22 mouse cellular contexts compared by ENCODE assay signal in the genomic region with DNA sequence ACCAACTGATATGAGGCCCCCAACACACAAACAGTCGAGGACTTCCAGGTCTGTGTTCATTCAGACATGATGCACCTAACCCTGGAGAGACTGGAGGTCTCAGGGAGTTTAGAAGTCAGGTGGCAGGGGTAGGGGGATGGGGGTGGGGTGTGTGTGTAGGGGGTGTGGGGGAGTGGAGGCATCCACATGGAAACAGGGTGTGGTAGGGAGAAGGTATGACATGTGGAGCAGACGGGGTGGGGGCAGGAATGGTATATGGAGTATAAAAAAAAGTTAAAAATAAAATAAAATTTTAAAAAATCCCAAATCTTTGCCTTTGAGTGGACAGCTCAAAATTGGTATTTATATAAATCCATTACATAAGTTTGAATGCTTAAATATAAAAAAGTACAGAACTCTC.
A peak's percentile ranks its signal among the peaks of the same experiment; 100 is the strongest.
DNase-seq lines count a peak whose midpoint lies in the region; ATAC-seq lines count a peak whose summit lies in the region.
"Had no signal": no experiment of that assay in that cellular context is flagged by ENCODE, and none has a peak within 500 bp of the region (broad histone marks: within the 10 kb centered on the region; RNA-seq: fewer than 3 reads in every experiment).

No protein-coding gene starts in this region.

- no peak overlapping the region for H3K4me2 ChIP-seq in forebrain, embryonic 12.5 days
- no peak overlapping the region for H3K4me2 ChIP-seq in forebrain, embryonic 14.5 days (ENCODE audit: low read length)
- H3K4me2 ChIP-seq in midbrain, embryonic 11.5 days: no peak overlapping the region
- H3K4me2 ChIP-seq in midbrain, embryonic 15.5 days: no peak overlapping the region
- H3K4me2 ChIP-seq in midbrain, embryonic 13.5 days (replicated peaks): no peak overlapping the region
- H3K4me2 ChIP-seq in midbrain, embryonic 16.5 days (ENCODE audit: low read length): no peak overlapping the region
- no peak overlapping the region for H3K4me2 ChIP-seq in neural tube, embryonic 11.5 days (ENCODE audit: low read depth)

- WGBS in forebrain, embryonic 12.5 days: 80% methylated on average over 2 of the region's 2 CpGs
- WGBS in forebrain, embryonic 14.5 days: 82% methylated on average over 2 of the region's 2 CpGs
- 80% methylated on average over 2 of the region's 2 CpGs for WGBS in midbrain, embryonic 11.5 days
- 93% methylated on average over 2 of the region's 2 CpGs for WGBS in midbrain, embryonic 15.5 days
- WGBS in midbrain, embryonic 13.5 days: 74% methylated on average over 2 of the region's 2 CpGs
- 86% methylated on average over 2 of the region's 2 CpGs for WGBS in midbrain, embryonic 16.5 days
- 86% methylated on average over 2 of the region's 2 CpGs for WGBS in neural tube, embryonic 11.5 days

- ATAC-seq in forebrain, embryonic 12.5 days (ENCODE audit: low FRiP score): 0 out of 2 replicates have a peak, but pooled peaks have one; percentile 44
- no peak for ATAC-seq in forebrain, embryonic 14.5 days
- 0 out of 2 replicates have a peak, but pooled peaks have one; percentile 52 for ATAC-seq in midbrain, embryonic 11.5 days (ENCODE audit: low FRiP score)
- ATAC-seq in midbrain, embryonic 15.5 days (replicated peaks): no peak
- 0 out of 2 replicates have a peak, but pooled peaks have one; percentile 50 for ATAC-seq in midbrain, embryonic 13.5 days
- ATAC-seq in midbrain, embryonic 16.5 days: no peak
- peak; percentile 56; the same call in 1 of the 2 replicates for ATAC-seq in neural tube, embryonic 11.5 days (ENCODE audit: insufficient read depth, low FRiP score, low TSS enrichment)
- ATAC-seq: activated CD4-positive, CD25-positive, alpha-beta regulatory T cell, adult 4 months; CD4-positive, CD25-positive, alpha-beta regulatory T cell, adult 4 months; Patski had no signal

- DNase-seq in forebrain, embryonic 14.5 days (ENCODE audit: low spot score): no peak
- no peak for DNase-seq in midbrain, embryonic 11.5 days (ENCODE audit: low spot score, missing footprints)
- no peak for DNase-seq in neural tube, embryonic 11.5 days (ENCODE audit: low spot score)
- DNase-seq in neural tube, embryonic 10.5 days (ENCODE audit: extremely low spot score, low spot score): no peak
- DNase-seq: adrenal gland, adult 2 months; adrenal gland, adult 8-10 months; adrenal gland, postnatal 10 days; adrenal gland, postnatal 14 days; adrenal gland, postnatal 25 days; adrenal gland, postnatal 36 days; B cell, adult 2 months; cerebellum, adult 11 months; cerebellum, adult 11-12 months had no signal

- no peaks in the 10 kb centered on the region for H3K27me3 ChIP-seq in forebrain, embryonic 12.5 days
- H3K27me3 ChIP-seq in forebrain, embryonic 14.5 days (replicated peaks; ENCODE audit: control insufficient read depth, insufficient read depth, low read length): no peaks in the 10 kb centered on the region
- H3K27me3 ChIP-seq in midbrain, embryonic 11.5 days (ENCODE audit: control insufficient read depth, insufficient read depth, low read length): no peaks in the 10 kb centered on the region
- H3K27me3 ChIP-seq in midbrain, embryonic 15.5 days (replicated peaks): no peaks in the 10 kb centered on the region
- H3K27me3 ChIP-seq in midbrain, embryonic 13.5 days: no peaks in the 10 kb centered on the region
- H3K27me3 ChIP-seq in midbrain, embryonic 16.5 days (ENCODE audit: control insufficient read depth, insufficient read depth, low read depth, low read length): no peaks in the 10 kb centered on the region
- no peaks in the 10 kb centered on the region for H3K27me3 ChIP-seq in neural tube, embryonic 11.5 days (ENCODE audit: control insufficient read depth, insufficient read depth, low read length)
- H3K27me3 ChIP-seq: CH12.LX, Patski had no signal

- H3K4me1 ChIP-seq in forebrain, embryonic 12.5 days: no peaks in the 10 kb centered on the region
- no peaks in the 10 kb centered on the region for H3K4me1 ChIP-seq in forebrain, embryonic 14.5 days (ENCODE audit: control insufficient read depth, insufficient read depth, low read length)
- H3K4me1 ChIP-seq in midbrain, embryonic 11.5 days (ENCODE audit: control insufficient read depth, insufficient read depth, low read length): no peaks in the 10 kb centered on the region
- no peaks in the 10 kb centered on the region for H3K4me1 ChIP-seq in midbrain, embryonic 15.5 days
- H3K4me1 ChIP-seq in midbrain, embryonic 13.5 days (replicated peaks): no peaks in the 10 kb centered on the region
- no peaks in the 10 kb centered on the region for H3K4me1 ChIP-seq in midbrain, embryonic 16.5 days (ENCODE audit: control insufficient read depth, insufficient read depth, low read length)
- H3K4me1 ChIP-seq in neural tube, embryonic 11.5 days (ENCODE audit: control insufficient read depth, insufficient read depth, low read length): no peaks in the 10 kb centered on the region

- H3K9ac ChIP-seq in forebrain, embryonic 12.5 days: no peak overlapping the region
- no peak overlapping the region for H3K9ac ChIP-seq in forebrain, embryonic 14.5 days (ENCODE audit: low read length)
- H3K9ac ChIP-seq in midbrain, embryonic 11.5 days (ENCODE audit: low read length): no peak overlapping the region
- no peak overlapping the region for H3K9ac ChIP-seq in midbrain, embryonic 15.5 days
- H3K9ac ChIP-seq in midbrain, embryonic 13.5 days (replicated peaks): no peak overlapping the region
- no peak overlapping the region for H3K9ac ChIP-seq in midbrain, embryonic 16.5 days (ENCODE audit: low read depth, low read length)
- no peak overlapping the region for H3K9ac ChIP-seq in neural tube, embryonic 11.5 days (ENCODE audit: low read length)

- no peak overlapping the region for H3K27ac ChIP-seq in forebrain, embryonic 12.5 days
- H3K27ac ChIP-seq in forebrain, embryonic 14.5 days (ENCODE audit: low read depth, low read length): no peak overlapping the region
- no peak overlapping the region for H3K27ac ChIP-seq in midbrain, embryonic 11.5 days (ENCODE audit: low read depth, low read length)
- H3K27ac ChIP-seq in midbrain, embryonic 15.5 days: no peak overlapping the region
- no peak overlapping the region for H3K27ac ChIP-seq in midbrain, embryonic 13.5 days
- no peak overlapping the region for H3K27ac ChIP-seq in midbrain, embryonic 16.5 days (ENCODE audit: low read length)
- no peak overlapping the region for H3K27ac ChIP-seq in neural tube, embryonic 11.5 days (ENCODE audit: low read depth, low read length)

- no peak overlapping the region for H3K4me3 ChIP-seq in forebrain, embryonic 12.5 days (replicated peaks)
- no peak overlapping the region for H3K4me3 ChIP-seq in forebrain, embryonic 14.5 days (ENCODE audit: low read depth, low read length)
- H3K4me3 ChIP-seq in midbrain, embryonic 11.5 days (ENCODE audit: low read depth, low read length): no peak overlapping the region
- H3K4me3 ChIP-seq in midbrain, embryonic 15.5 days: no peak overlapping the region
- no peak overlapping the region for H3K4me3 ChIP-seq in midbrain, embryonic 13.5 days (replicated peaks)
- H3K4me3 ChIP-seq in midbrain, embryonic 16.5 days (ENCODE audit: low read depth, low read length): no peak overlapping the region
- H3K4me3 ChIP-seq in neural tube, embryonic 11.5 days (ENCODE audit: low read depth, low read length): no peak overlapping the region

- no peaks in the 10 kb centered on the region for H3K36me3 ChIP-seq in forebrain, embryonic 12.5 days (replicated peaks)
- no peaks in the 10 kb centered on the region for H3K36me3 ChIP-seq in forebrain, embryonic 14.5 days (ENCODE audit: control insufficient read depth, insufficient read depth, low read length)
- H3K36me3 ChIP-seq in midbrain, embryonic 11.5 days (ENCODE audit: control insufficient read depth, insufficient read depth, low read length): no peaks in the 10 kb centered on the region
- H3K36me3 ChIP-seq in midbrain, embryonic 15.5 days (replicated peaks): no peaks in the 10 kb centered on the region
- H3K36me3 ChIP-seq in midbrain, embryonic 13.5 days: no peaks in the 10 kb centered on the region
- H3K36me3 ChIP-seq in midbrain, embryonic 16.5 days (ENCODE audit: control insufficient read depth, insufficient read depth, low read length): no peaks in the 10 kb centered on the region
- H3K36me3 ChIP-seq in neural tube, embryonic 11.5 days (ENCODE audit: control insufficient read depth, insufficient read depth, low read length): no peaks in the 10 kb centered on the region
- H3K36me3 ChIP-seq: G1E had no signal

- H3K9me3 ChIP-seq in forebrain, embryonic 12.5 days: no peaks in the 10 kb centered on the region
- no peaks in the 10 kb centered on the region for H3K9me3 ChIP-seq in forebrain, embryonic 14.5 days (replicated peaks; ENCODE audit: control insufficient read depth, low read length)
- no peaks in the 10 kb centered on the region for H3K9me3 ChIP-seq in midbrain, embryonic 11.5 days (ENCODE audit: control insufficient read depth, low read length)
- no peaks in the 10 kb centered on the region for H3K9me3 ChIP-seq in midbrain, embryonic 15.5 days
- H3K9me3 ChIP-seq in midbrain, embryonic 13.5 days: no peaks in the 10 kb centered on the region
- H3K9me3 ChIP-seq in midbrain, embryonic 16.5 days (replicated peaks; ENCODE audit: control insufficient read depth, low read length, poor library complexity, severe bottlenecking): no peaks in the 10 kb centered on the region
- H3K9me3 ChIP-seq in neural tube, embryonic 11.5 days (ENCODE audit: control insufficient read depth, low read length): no peaks in the 10 kb centered on the region
- H3K9me3 ChIP-seq: G1E had no signal

Comparison
In these comparisons a context has a peak if more than half of its experiments do, and no peak if none do; other contexts are left out.
1. ATAC-seq: peak in forebrain, embryonic 12.5 days (single experiment), midbrain, embryonic 11.5 days (single experiment), midbrain, embryonic 13.5 days (single experiment) and neural tube, embryonic 11.5 days (single experiment); none in forebrain, embryonic 14.5 days (single experiment), midbrain, embryonic 15.5 days (single experiment) and midbrain, embryonic 16.5 days (single experiment).